8 mouse cellular contexts compared by ENCODE assay signal in genomic region chr2:116975091-116975600, GRCm38 (mm10).
DNase-seq lines count a peak whose midpoint lies in the region; ATAC-seq lines count a peak whose summit lies in the region.

No protein-coding gene starts in this region.

- H3K4me1 ChIP-seq in embryonic facial prominence, embryonic 13.5 days, result peaks cover 70% of the 10 kb centered on the region
- H3K4me1 ChIP-seq in hindbrain, embryonic 12.5 days, result peaks cover 75% of the 10 kb centered on the region
- H3K4me1 ChIP-seq in limb, embryonic 12.5 days (replicated peaks), result peaks cover 84% of the 10 kb centered on the region

- peak overlapping the region; percentile 54 for H3K4me3 ChIP-seq in embryonic facial prominence, embryonic 13.5 days
- H3K4me3 ChIP-seq in hindbrain, embryonic 12.5 days, result peak overlapping the region; percentile 38
- peak overlapping the region; percentile 48 for H3K4me3 ChIP-seq in limb, embryonic 12.5 days (replicated peaks)

- no peaks in the 10 kb centered on the region for H3K36me3 ChIP-seq in embryonic facial prominence, embryonic 13.5 days
- no peaks in the 10 kb centered on the region for H3K36me3 ChIP-seq in hindbrain, embryonic 12.5 days
- H3K36me3 ChIP-seq in limb, embryonic 12.5 days, result no peaks in the 10 kb centered on the region

- peak overlapping the region; percentile 97 for H3K27ac ChIP-seq in embryonic facial prominence, embryonic 13.5 days
- H3K27ac ChIP-seq in hindbrain, embryonic 12.5 days, result peak overlapping the region; percentile 97
- H3K27ac ChIP-seq in limb, embryonic 12.5 days, result peak overlapping the region; percentile 98

- H3K9me3 ChIP-seq in embryonic facial prominence, embryonic 13.5 days, result no peaks in the 10 kb centered on the region
- no peaks in the 10 kb centered on the region for H3K9me3 ChIP-seq in hindbrain, embryonic 12.5 days (replicated peaks)
- H3K9me3 ChIP-seq in limb, embryonic 12.5 days, result no peaks in the 10 kb centered on the region

- 1% methylated on average over 14 of the region's 14 CpGs for WGBS in embryonic facial prominence, embryonic 13.5 days
- WGBS in hindbrain, embryonic 12.5 days, result under 1% methylated on average over 14 of the region's 14 CpGs
- 2% methylated on average over 14 of the region's 14 CpGs for WGBS in limb, embryonic 12.5 days

- no peaks in the 10 kb centered on the region for H3K27me3 ChIP-seq in embryonic facial prominence, embryonic 13.5 days
- no peaks in the 10 kb centered on the region; the same call in 1 of the 2 replicates for H3K27me3 ChIP-seq in hindbrain, embryonic 12.5 days
- no peaks in the 10 kb centered on the region for H3K27me3 ChIP-seq in limb, embryonic 12.5 days

- DNase-seq in kidney, adult 11 months, result peak; percentile 23
- DNase-seq in kidney, adult 8-10 months, result no peak
- DNase-seq in mesoderm, embryonic 11.5 days (ENCODE audit: low read depth, low spot score), result peak; percentile 50
- DNase-seq in thymus, postnatal 25 days, result peak; percentile 6

- ATAC-seq in activated CD4-positive, CD25-positive, alpha-beta regulatory T cell, adult 4 months, result peak; percentile 1
- no peak for ATAC-seq in embryonic facial prominence, embryonic 13.5 days (ENCODE audit: insufficient number of reproducible peaks, insufficient read depth, low FRiP score, low TSS enrichment, low read depth)
- peak; percentile 58 for ATAC-seq in hindbrain, embryonic 12.5 days (ENCODE audit: low FRiP score)
- peak; percentile 24; the same call in 1 of the 2 replicates for ATAC-seq in limb, embryonic 12.5 days (ENCODE audit: insufficient number of reproducible peaks, insufficient read depth, low FRiP score, low TSS enrichment, low read depth)

- peak overlapping the region; percentile 85 for H3K4me2 ChIP-seq in embryonic facial prominence, embryonic 13.5 days
- H3K4me2 ChIP-seq in hindbrain, embryonic 12.5 days (replicated peaks), result peak overlapping the region; percentile 61
- H3K4me2 ChIP-seq in limb, embryonic 12.5 days, result peak overlapping the region; percentile 70

- H3K9ac ChIP-seq in embryonic facial prominence, embryonic 13.5 days, result peak overlapping the region; percentile 82
- peak overlapping the region; percentile 68 for H3K9ac ChIP-seq in hindbrain, embryonic 12.5 days
- peak overlapping the region; percentile 76 for H3K9ac ChIP-seq in limb, embryonic 12.5 days (replicated peaks)

Comparison
In these comparisons a context has a peak if more than half of its experiments do, and no peak if none do; other contexts are left out.
1. DNase-seq: peak in kidney, adult 11 months (single experiment), mesoderm, embryonic 11.5 days (single experiment) and thymus, postnatal 25 days (single experiment); none in kidney, adult 8-10 months (0 of 2).
2. Peak in every context shown above with its lines, with median percentiles within 50 percentile points of each other: H3K27ac ChIP-seq, H3K4me2 ChIP-seq, H3K4me3 ChIP-seq and H3K9ac ChIP-seq.